ENCODE assay signal across 7 mouse cellular contexts in the genomic region with DNA sequence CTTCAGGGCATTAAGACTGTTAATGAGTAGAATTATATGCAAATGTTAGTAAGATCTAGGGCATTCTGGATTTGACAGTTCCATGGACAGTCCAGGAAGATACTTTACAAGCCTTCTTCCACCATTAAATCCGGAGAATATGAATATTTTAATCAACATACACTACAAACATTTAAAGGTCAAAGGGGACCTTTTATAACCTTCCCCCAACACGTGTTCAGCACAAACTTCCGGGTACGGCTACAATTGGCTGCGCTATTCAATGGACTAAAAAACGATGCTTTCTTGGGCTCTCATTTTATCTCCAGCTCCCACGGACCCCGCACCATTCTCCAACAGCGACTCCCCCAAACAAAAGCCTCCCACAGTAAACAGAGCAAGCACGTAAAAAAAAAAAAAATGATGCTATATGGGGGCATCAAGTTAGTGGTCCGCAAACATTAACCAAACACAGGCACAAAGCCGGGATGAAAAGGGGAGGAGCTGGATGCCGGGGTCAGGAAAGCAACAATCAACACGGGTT. TPM values are rescaled to one million over a fixed set of nuclear protein-coding genes. Genes with fewer than 3 reads are reported as not detected.
DNase-seq lines count a peak whose midpoint lies in the region; ATAC-seq and TF ChIP-seq lines count a peak whose summit lies in the region.

No protein-coding gene starts in this region.

- no peak for TF ChIP-seq CTCF in C2C12 (IDR thresholded peaks at IDR 0.05; ENCODE audit: control insufficient read depth, insufficient read depth, insufficient read length)

- no peak overlapping the region for H3K27ac ChIP-seq in embryonic facial prominence, embryonic 14.5 days (replicated peaks; ENCODE audit: low read depth, low read length)
- peak overlapping the region; percentile 70 for H3K27ac ChIP-seq in kidney, embryonic 16.5 days (ENCODE audit: low read length)
- H3K27ac ChIP-seq in midbrain, embryonic 13.5 days, result peak overlapping the region; percentile 84

- H3K4me1 ChIP-seq in embryonic facial prominence, embryonic 14.5 days (ENCODE audit: control insufficient read depth, insufficient read depth, low read length), result no peaks in the 10 kb centered on the region; the same call in 1 of the 2 replicates
- peaks cover 10% of the 10 kb centered on the region; the same call in 1 of the 2 replicates for H3K4me1 ChIP-seq in kidney, embryonic 16.5 days (ENCODE audit: insufficient read depth, low read length)
- peaks cover 27% of the 10 kb centered on the region for H3K4me1 ChIP-seq in midbrain, embryonic 13.5 days (replicated peaks)

- peak overlapping the region; percentile 92 for H3K9ac ChIP-seq in embryonic facial prominence, embryonic 14.5 days (ENCODE audit: low read depth, low read length)
- H3K9ac ChIP-seq in kidney, embryonic 16.5 days (replicated peaks; ENCODE audit: low read length), result peak overlapping the region; percentile 93
- peak overlapping the region; percentile 97 for H3K9ac ChIP-seq in midbrain, embryonic 13.5 days (replicated peaks)

- H3K36me3 ChIP-seq in C2C12 (ENCODE audit: control insufficient read depth, insufficient read depth), result no peaks in the 10 kb centered on the region
- 0 out of 2 replicates have a peak, but pooled peaks cover 11% of the 10 kb centered on the region for H3K36me3 ChIP-seq in embryonic facial prominence, embryonic 14.5 days (ENCODE audit: control insufficient read depth, insufficient read depth, low read length)
- H3K36me3 ChIP-seq in kidney, embryonic 16.5 days (ENCODE audit: insufficient read depth, low read length), result no peaks in the 10 kb centered on the region; the same call in 1 of the 2 replicates
- 0 out of 2 replicates have a peak, but pooled peaks cover 7% of the 10 kb centered on the region for H3K36me3 ChIP-seq in midbrain, embryonic 13.5 days

- H3K27me3 ChIP-seq in C2C12 (ENCODE audit: control insufficient read depth, insufficient read depth, insufficient read length), result no peaks in the 10 kb centered on the region
- H3K27me3 ChIP-seq in embryonic facial prominence, embryonic 14.5 days (replicated peaks; ENCODE audit: control insufficient read depth, insufficient read depth, low read length), result no peaks in the 10 kb centered on the region
- no peaks in the 10 kb centered on the region for H3K27me3 ChIP-seq in kidney, embryonic 16.5 days (ENCODE audit: insufficient read depth, low read length)
- no peaks in the 10 kb centered on the region for H3K27me3 ChIP-seq in midbrain, embryonic 13.5 days

- peak overlapping the region; percentile 95 for H3ac ChIP-seq in C2C12 (ENCODE audit: control insufficient read depth, insufficient read length, low read depth)

- peak overlapping the region; percentile 89 for H3K4me2 ChIP-seq in embryonic facial prominence, embryonic 14.5 days (ENCODE audit: low read depth, low read length)
- H3K4me2 ChIP-seq in kidney, embryonic 16.5 days (replicated peaks; ENCODE audit: low read depth, low read length), result peak overlapping the region; percentile 70
- peak overlapping the region; percentile 94 for H3K4me2 ChIP-seq in midbrain, embryonic 13.5 days (replicated peaks)

- peak overlapping the region; percentile 92 for H3K4me3 ChIP-seq in C2C12 (ENCODE audit: insufficient read depth, poor library complexity, severe bottlenecking)
- H3K4me3 ChIP-seq in embryonic facial prominence, embryonic 14.5 days (ENCODE audit: low read depth, low read length), result peak overlapping the region; percentile 98
- peak overlapping the region; percentile 99 for H3K4me3 ChIP-seq in kidney, embryonic 16.5 days (ENCODE audit: low read length)
- peak overlapping the region; percentile 100 for H3K4me3 ChIP-seq in midbrain, embryonic 13.5 days (replicated peaks)

- 3% methylated on average over 14 of the region's 14 CpGs for WGBS in embryonic facial prominence, embryonic 14.5 days
- 2% methylated on average over 14 of the region's 14 CpGs for WGBS in kidney, embryonic 16.5 days
- WGBS in midbrain, embryonic 13.5 days, result 3% methylated on average over 14 of the region's 14 CpGs

- peak; percentile 72 for DNase-seq in A20 (ENCODE audit: low read depth, low spot score)
- DNase-seq in embryonic facial prominence, embryonic 14.5 days (ENCODE audit: low spot score), result no peak
- DNase-seq in ovary, postnatal 14 days (ENCODE audit: low spot score), result no peak
- no peak for DNase-seq in c-Kit-positive CD71-positive TER-119-positive erythroid progenitor cells, embryonic 14.5 days (ENCODE audit: low spot score)

- peaks cover 61% of the 10 kb centered on the region for H3K79me2 ChIP-seq in C2C12 (ENCODE audit: control insufficient read depth, insufficient read depth)

- peaks cover 58% of the 10 kb centered on the region for H3K79me3 ChIP-seq in C2C12 (ENCODE audit: low read depth)

- ATAC-seq in embryonic facial prominence, embryonic 14.5 days (ENCODE audit: low read depth), result no peak
- no peak for ATAC-seq in kidney, embryonic 16.5 days (ENCODE audit: low FRiP score, low TSS enrichment)
- no peak for ATAC-seq in midbrain, embryonic 13.5 days

- no peaks in the 10 kb centered on the region for H3K9me3 ChIP-seq in embryonic facial prominence, embryonic 14.5 days (ENCODE audit: control insufficient read depth, low read length)
- H3K9me3 ChIP-seq in kidney, embryonic 16.5 days (ENCODE audit: low read length), result no peaks in the 10 kb centered on the region
- no peaks in the 10 kb centered on the region for H3K9me3 ChIP-seq in midbrain, embryonic 13.5 days

TF ChIP-seq in C2C12, 6 proteins besides CTCF, POLR2A, EP300 and RAD21:
- TF ChIP-seq CEBPB (IDR thresholded peaks at IDR 0.05; ENCODE audit: low read depth) (no peak), USF1 (IDR thresholded peaks at IDR 0.05; ENCODE audit: low read depth) (peak; percentile 74), MAX (IDR thresholded peaks at IDR 0.05) (peak; percentile 82), MYOD1 (IDR thresholded peaks at IDR 0.05; ENCODE audit: control insufficient read depth, insufficient read length, low read depth) (no peak), MYOG (IDR thresholded peaks at IDR 0.05; ENCODE audit: control insufficient read depth, extremely low read depth, insufficient read length) (no peak)

RNA-seq across cellular contexts. Expression of gene Sbno1, which starts 1.5 kb away (rescaled TPM):
- 13.0 TPM for polyA plus RNA-seq in C2C12 (2012; fragmentation: generic; extraction: Trizol)
- polyA plus RNA-seq in embryonic facial prominence, embryonic 14.5 days (2014; fragmentation: Nextera tagmentation; extraction: Ambion mirVana), result 62.7 and 66.5 TPM in 2 replicates
- 72.7 and 94.8 TPM in 2 replicates for polyA plus RNA-seq in kidney, embryonic 16.5 days (2015; fragmentation: Nextera tagmentation; extraction: Ambion mirVana)
- polyA plus RNA-seq in midbrain, embryonic 13.5 days (2015; fragmentation: Nextera tagmentation; extraction: Ambion mirVana), result 116 and 118 TPM in 2 replicates

RNA-seq across cellular contexts. Expression of gene Kmt5a, which starts 15.5 kb away (rescaled TPM):
- polyA plus RNA-seq in C2C12 (2012; fragmentation: generic; extraction: Trizol), result 91.5 TPM
- 50.3 and 57.5 TPM in 2 replicates for polyA plus RNA-seq in embryonic facial prominence, embryonic 14.5 days (2014; fragmentation: Nextera tagmentation; extraction: Ambion mirVana)
- 30.7 and 38.1 TPM in 2 replicates for polyA plus RNA-seq in kidney, embryonic 16.5 days (2015; fragmentation: Nextera tagmentation; extraction: Ambion mirVana)
- polyA plus RNA-seq in midbrain, embryonic 13.5 days (2015; fragmentation: Nextera tagmentation; extraction: Ambion mirVana), result 20.4 and 23.6 TPM in 2 replicates

RNA-seq across cellular contexts. Expression of gene Rilpl2, which starts 53.9 kb away (rescaled TPM):
- polyA plus RNA-seq in C2C12 (2012; fragmentation: generic; extraction: Trizol), result 22.8 TPM
- 33.6 and 34.8 TPM in 2 replicates for polyA plus RNA-seq in embryonic facial prominence, embryonic 14.5 days (2014; fragmentation: Nextera tagmentation; extraction: Ambion mirVana)
- polyA plus RNA-seq in kidney, embryonic 16.5 days (2015; fragmentation: Nextera tagmentation; extraction: Ambion mirVana), result 34.7 and 36.8 TPM in 2 replicates
- 18.2 and 19.4 TPM in 2 replicates for polyA plus RNA-seq in midbrain, embryonic 13.5 days (2015; fragmentation: Nextera tagmentation; extraction: Ambion mirVana)

RNA-seq across cellular contexts. Expression of gene Snrnp35, which starts 58.7 kb away (rescaled TPM):
- polyA plus RNA-seq in C2C12 (2012; fragmentation: generic; extraction: Trizol), result 23.8 TPM
- 11.0 and 11.4 TPM in 2 replicates for polyA plus RNA-seq in embryonic facial prominence, embryonic 14.5 days (2014; fragmentation: Nextera tagmentation; extraction: Ambion mirVana)
- 27.4 and 29.4 TPM in 2 replicates for polyA plus RNA-seq in kidney, embryonic 16.5 days (2015; fragmentation: Nextera tagmentation; extraction: Ambion mirVana)
- polyA plus RNA-seq in midbrain, embryonic 13.5 days (2015; fragmentation: Nextera tagmentation; extraction: Ambion mirVana), result 26.1 and 26.3 TPM in 2 replicates
